Mouse (Mus musculus) hindbrain, embryonic 14.5 days (tissue): Measurements from ENCODE around the gene Pde4c. TPM values are rescaled to one million over a fixed set of nuclear protein-coding genes. Genes with fewer than 3 reads are reported as not detected.
A peak's percentile ranks its signal among the peaks of the same experiment; 100 is the strongest.

Experiments
- ATAC-seq: fragments of 200-750 bp; cut with Nextera tagmentation; 2 replicates; pipeline ENCODE4 v1.8.0; 2017; ENCODE audit warnings: moderate number of reproducible peaks, mild to moderate bottlenecking, moderate TSS enrichment, moderate library complexity; ENCODE audit not compliant: low FRiP score
- DNase-seq: peaks from one replicate; pipeline ENCODE4 v3.0.0-alpha.2; 2015; ENCODE audit warnings: low spot score
- H3K27ac ChIP-seq: fragments of 300-500 bp; sonication (generic); 2 replicates; pipeline ENCODE4 v1.5.1; 2014; ENCODE audit warnings: mild to moderate bottlenecking, moderate library complexity
- H3K27me3 ChIP-seq: fragments of 300-500 bp; sonication (generic); 2 replicates; pipeline ENCODE4 v1.6.1; 2014; ENCODE audit warnings: mild to moderate bottlenecking, low read length, mixed read lengths; ENCODE audit not compliant: control insufficient read depth, insufficient read depth
- H3K36me3 ChIP-seq: fragments of 300-500 bp; sonication (generic); replicated peaks from 2 replicates; pipeline ENCODE4 v1.6.1; 2014; ENCODE audit not compliant: control insufficient read depth, insufficient read depth
- H3K4me1 ChIP-seq: fragments of 300-500 bp; sonication (generic); replicated peaks from 2 replicates; pipeline ENCODE4 v1.6.1; 2014; ENCODE audit warnings: antibody characterized with exemption, low read length, mixed read lengths; ENCODE audit not compliant: control insufficient read depth, insufficient read depth
- H3K4me2 ChIP-seq: fragments of 300-500 bp; sonication (generic); replicated peaks from 2 replicates; pipeline ENCODE4 v1.6.1; 2014; ENCODE audit warnings: mild to moderate bottlenecking, moderate library complexity
- H3K4me3 ChIP-seq: fragments of 300-500 bp; sonication (generic); replicated peaks from 2 replicates; pipeline ENCODE4 v1.5.1; 2014; ENCODE audit warnings: mild to moderate bottlenecking, low read length
- H3K9ac ChIP-seq: fragments of 300-500 bp; sonication (generic); 2 replicates; pipeline ENCODE4 v1.6.1; 2014
- H3K9me3 ChIP-seq: fragments of 300-500 bp; sonication (generic); 2 replicates; pipeline ENCODE4 v1.6.1; 2016; ENCODE audit warnings: low read length; ENCODE audit not compliant: control insufficient read depth
- WGBS: fragments of 180-500 bp; shearing (Covaris S2); extraction: QIAGEN DNeasy Blood & Tissue Kit; methylation state at CpG from one replicate; pipeline ENCODE4 v1.1.7; 2014; 5-methylcytosine and 5-hydroxymethylcytosine counted together
- polyA plus RNA-seq: library from polyadenylated mRNA; unstranded; fragments of >200 nt; fragmentation: Nextera tagmentation; extraction: Ambion mirVana; gene quantifications from 2 replicates; pipeline ENCODE4 v1.2.1, GENCODE M21; 2014

Gene Pde4c
- polyA plus RNA-seq, 1 experiment from 2014 or later: 0.32 TPM

GRCm38 (mm10) chr8:70772890-70773289, 49.4 kb downstream of the Pde4c start:
- Histone ChIP-seq H3K4me3 (no peak overlapping the region), H3K9ac (no peak overlapping the region), H3K27ac (0 out of 2 replicates have a peak overlapping the region, but pooled peaks have one; percentile 55), H3K36me3 (peaks cover 60% of the 10 kb centered on the region), H3K4me1 (peaks cover 34% of the 10 kb centered on the region), H3K4me2 (no peak overlapping the region), H3K27me3 (no peaks in the 10 kb centered on the region), H3K9me3 (no peaks in the 10 kb centered on the region)
- no peak for ATAC-seq
- 93% methylated on average over 9 of the region's 9 CpGs for WGBS
- no peak for DNase-seq

DNA sequence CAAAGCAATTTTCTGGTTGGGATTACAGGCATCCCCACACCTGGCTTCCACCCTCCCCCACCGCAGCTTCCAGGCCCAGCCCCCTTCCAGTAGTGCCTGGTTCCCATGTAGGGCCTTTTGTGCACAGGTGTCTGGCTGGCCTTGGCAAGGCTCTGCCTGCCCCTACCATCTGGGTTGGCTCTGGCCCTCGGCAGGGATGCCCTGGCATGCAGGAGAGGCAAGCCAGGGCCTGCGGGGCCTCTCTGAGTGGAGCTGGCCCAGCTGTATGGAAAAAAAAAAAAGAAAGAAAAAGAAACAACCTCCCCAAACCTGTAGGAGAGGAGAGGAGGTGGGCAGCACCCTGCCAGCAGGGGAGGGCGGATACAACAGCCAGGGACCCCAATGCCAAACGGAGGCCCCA, 49.9 kb downstream of the Pde4c start:
- H3K4me2 ChIP-seq: peak overlapping the region; percentile 18; the same call in 1 of the 2 replicates
- ATAC-seq (no peak), DNase-seq (no peak)
- peaks cover 38% of the 10 kb centered on the region for H3K4me1 ChIP-seq
- peak overlapping the region; percentile 55 for H3K27ac ChIP-seq
- H3K9me3 ChIP-seq: no peaks in the 10 kb centered on the region
- peaks cover 55% of the 10 kb centered on the region for H3K36me3 ChIP-seq
- H3K9ac ChIP-seq: 0 out of 2 replicates have a peak overlapping the region, but pooled peaks have one; percentile 25
- no peak overlapping the region for H3K4me3 ChIP-seq
- H3K27me3 ChIP-seq: no peaks in the 10 kb centered on the region
- 68% methylated on average over 4 of the region's 5 CpGs for WGBS

DNA sequence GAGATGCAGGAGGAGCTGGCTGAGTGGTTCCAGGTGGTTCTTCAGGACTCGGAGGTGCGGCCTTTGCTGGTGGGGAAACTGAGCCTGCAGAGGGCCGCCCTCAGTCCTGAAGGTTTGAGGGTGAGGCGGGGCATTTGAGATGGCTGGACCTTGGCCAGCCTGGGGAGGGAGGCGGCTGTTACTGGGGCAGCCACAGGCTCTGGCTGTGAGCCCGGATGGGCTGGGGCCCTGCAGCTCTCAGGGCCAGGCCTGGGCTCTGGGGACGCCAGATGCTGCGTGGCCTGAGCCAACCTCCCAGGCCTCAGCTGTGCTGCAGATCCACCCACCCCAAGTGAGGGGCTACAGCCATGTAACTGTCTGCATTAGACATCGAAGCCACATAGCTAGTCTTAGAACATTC, 50.3 kb downstream of the Pde4c start:
- ATAC-seq (no peak), DNase-seq (peak; percentile 65)
- H3K9me3 ChIP-seq: no peaks in the 10 kb centered on the region
- H3K4me3 ChIP-seq: no peak overlapping the region
- H3K4me1 ChIP-seq: peaks cover 38% of the 10 kb centered on the region
- H3K4me2 ChIP-seq: peak overlapping the region; percentile 18; the same call in 1 of the 2 replicates
- peak overlapping the region; percentile 39; the same call in 1 of the 2 replicates for H3K9ac ChIP-seq
- peak overlapping the region; percentile 55 for H3K27ac ChIP-seq
- 51% methylated on average over 9 of the region's 9 CpGs for WGBS
- peaks cover 50% of the 10 kb centered on the region for H3K36me3 ChIP-seq
- no peaks in the 10 kb centered on the region for H3K27me3 ChIP-seq

- Histone ChIP-seq H3K27ac (peak overlapping the region; percentile 55; the same call in 1 of the 2 replicates), H3K9ac (peak overlapping the region; percentile 99; the same call in 1 of the 2 replicates), H3K9me3 (no peaks in the 10 kb centered on the region), H3K4me1 (peaks cover 38% of the 10 kb centered on the region), H3K4me2 (peak overlapping the region; percentile 88), H3K27me3 (no peaks in the 10 kb centered on the region), H3K4me3 (no peak overlapping the region), H3K36me3 (peaks cover 52% of the 10 kb centered on the region)
- WGBS: 98% methylated on average over 18 of the region's 18 CpGs
- no peak for ATAC-seq
- no peak for DNase-seq
Observed at GRCm38 (mm10) chr8:70774740-70775139, 51.2 kb downstream of the Pde4c start.

GRCm38 (mm10) chr8:70775227-70775626, 51.7 kb downstream of the Pde4c start:
- H3K4me2 ChIP-seq: peak overlapping the region; percentile 88
- H3K27me3 ChIP-seq: no peaks in the 10 kb centered on the region
- H3K9ac ChIP-seq: peak overlapping the region; percentile 99
- WGBS: 85% methylated on average over 5 of the region's 5 CpGs
- DNase-seq (no peak), ATAC-seq (no peak)
- peaks cover 52% of the 10 kb centered on the region for H3K36me3 ChIP-seq
- H3K4me3 ChIP-seq: peak overlapping the region; percentile 83
- H3K4me1 ChIP-seq: peaks cover 38% of the 10 kb centered on the region
- no peak overlapping the region for H3K27ac ChIP-seq
- H3K9me3 ChIP-seq: no peaks in the 10 kb centered on the region

GRCm38 (mm10) chr8:70775851-70776495, 52.5 kb downstream of the Pde4c start:
- DNase-seq: no peak
- peaks cover 52% of the 10 kb centered on the region for H3K36me3 ChIP-seq
- H3K4me1 ChIP-seq: peaks cover 38% of the 10 kb centered on the region
- peak overlapping the region; percentile 99 for H3K9ac ChIP-seq
- no peaks in the 10 kb centered on the region for H3K9me3 ChIP-seq
- H3K4me3 ChIP-seq: peak overlapping the region; percentile 83
- no peak for ATAC-seq
- no peaks in the 10 kb centered on the region for H3K27me3 ChIP-seq
- peak overlapping the region; percentile 98 for H3K27ac ChIP-seq
- peak overlapping the region; percentile 88 for H3K4me2 ChIP-seq
- 3% methylated on average over 30 of the region's 34 CpGs for WGBS

GRCm38 (mm10) chr8:70776496-70777444, 53.2 kb downstream of the Pde4c start, which contains the start of gene Pik3r2:
Pik3r2 (minus strand) TSS chr8:70776713.
- ATAC-seq (peak; percentile 93), DNase-seq (peak; percentile 100)
- Histone ChIP-seq H3K27ac (peak within 1 kb of the TSS; percentile 98), H3K4me3 (peak within 1 kb of the TSS; percentile 83), H3K9me3 (no peaks in the 10 kb centered on the region), H3K27me3 (no peaks in the 10 kb centered on the region), H3K36me3 (peaks cover 52% of the 10 kb centered on the region), H3K4me2 (peak within 1 kb of the TSS; percentile 88), H3K9ac (peak within 1 kb of the TSS; percentile 99), H3K4me1 (peaks cover 38% of the 10 kb centered on the region)
- under 1% methylated on average over 91 of the region's 94 CpGs for WGBS

DNA sequence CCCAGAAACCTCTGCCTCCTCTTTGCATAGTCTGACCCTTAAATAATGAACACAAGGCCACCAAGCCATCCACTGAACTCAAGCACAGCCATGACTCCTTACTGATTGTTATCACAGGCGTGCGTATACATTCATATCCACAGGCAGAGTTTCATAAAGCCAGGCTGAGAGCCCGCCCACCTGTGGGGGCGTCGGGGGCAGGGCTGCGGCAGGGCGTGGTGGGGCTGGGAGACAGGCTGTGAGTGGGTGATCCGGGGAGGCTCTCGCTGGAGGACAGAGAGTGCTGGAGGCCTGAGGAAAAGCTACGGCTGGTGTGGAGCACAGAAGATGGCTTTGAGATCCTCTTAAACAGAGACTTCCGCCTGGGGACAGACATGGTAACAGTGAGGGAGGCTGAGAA, 56.6 kb downstream of the Pde4c start:
- no peak overlapping the region for H3K4me2 ChIP-seq

More for the DNA sequence above, 56.6 kb downstream of the Pde4c start:
- Histone ChIP-seq H3K27ac (no peak overlapping the region), H3K27me3 (no peaks in the 10 kb centered on the region), H3K9ac (no peak overlapping the region), H3K4me1 (peaks cover 17% of the 10 kb centered on the region), H3K36me3 (peaks cover 52% of the 10 kb centered on the region), H3K4me3 (no peak overlapping the region), H3K9me3 (no peaks in the 10 kb centered on the region)
- WGBS: 86% methylated on average over 11 of the region's 11 CpGs
- DNase-seq (no peak), ATAC-seq (no peak)
